ENCODE assay signal across 18 mouse cellular contexts in genomic region chrX:133964615-133965014, GRCm38 (mm10). TPM values are rescaled to one million over a fixed set of nuclear protein-coding genes. Genes with fewer than 3 reads are reported as not detected.
"Had no signal": no experiment of that assay in that cellular context is flagged by ENCODE, and none has a peak within 500 bp of the region (broad histone marks: within the 10 kb centered on the region; RNA-seq: fewer than 3 reads in every experiment).

No protein-coding gene starts in this region.

- DNase-seq: retina, postnatal 1 day; right cerebral cortex, adult 18-20 months; right cerebral cortex, postnatal 14 days; right cerebral cortex, postnatal 25 days; right cerebral cortex, postnatal 4 days; spleen, adult 18-20 months; thymus, adult 18-20 months; thymus, adult 2 months; thymus, postnatal 14 days; thymus, postnatal 25 days; thymus, postnatal 36 days; thymus, postnatal 4 days had no signal

- H3K27ac ChIP-seq: neural tube, embryonic 12.5 days; neural tube, embryonic 13.5 days; neural tube, embryonic 15.5 days; stomach, embryonic 15.5 days; stomach, postnatal 0 days had no signal

- H3K9ac ChIP-seq: neural tube, embryonic 12.5 days; neural tube, embryonic 13.5 days; neural tube, embryonic 15.5 days; stomach, embryonic 15.5 days had no signal

- H3K9me3 ChIP-seq: neural tube, embryonic 12.5 days; neural tube, embryonic 13.5 days; neural tube, embryonic 15.5 days; stomach, embryonic 15.5 days had no signal

- H3K36me3 ChIP-seq: neural tube, embryonic 12.5 days; neural tube, embryonic 13.5 days; neural tube, embryonic 15.5 days; stomach, embryonic 15.5 days had no signal

- H3K27me3 ChIP-seq: neural tube, embryonic 12.5 days; neural tube, embryonic 13.5 days; stomach, embryonic 15.5 days had no signal

- H3K4me3 ChIP-seq: neural tube, embryonic 12.5 days; neural tube, embryonic 13.5 days; neural tube, embryonic 15.5 days; stomach, embryonic 15.5 days had no signal

- H3K4me1 ChIP-seq: neural tube, embryonic 12.5 days; neural tube, embryonic 13.5 days; neural tube, embryonic 15.5 days; stomach, embryonic 15.5 days had no signal

RNA-seq across cellular contexts. Expression of gene Srpx2, which starts 56.4 kb away (rescaled TPM):
- total RNA-seq: neutrophil, adult 5-6 weeks had no signal
